Mouse (Mus musculus) lung, adult 2 months (tissue): ENCODE measurements around the gene Pnma1.

Experiments used
- CTCF ChIP-seq: fragments of 200-500 bp; IDR thresholded peaks from 2 replicates; pipeline ENCODE4 v1.5.1; 2011; ENCODE audit warnings: mild to moderate bottlenecking, low read length, control low read depth; ENCODE audit not compliant: insufficient read depth
- POLR2A ChIP-seq: fragments of 200-500 bp; IDR thresholded peaks from 2 replicates; pipeline ENCODE4 v1.6.1; 2011; ENCODE audit warnings: low read depth, mild to moderate bottlenecking, control low read depth, low read length, borderline replicate concordance; ENCODE audit errors: extremely low read depth

DNA sequence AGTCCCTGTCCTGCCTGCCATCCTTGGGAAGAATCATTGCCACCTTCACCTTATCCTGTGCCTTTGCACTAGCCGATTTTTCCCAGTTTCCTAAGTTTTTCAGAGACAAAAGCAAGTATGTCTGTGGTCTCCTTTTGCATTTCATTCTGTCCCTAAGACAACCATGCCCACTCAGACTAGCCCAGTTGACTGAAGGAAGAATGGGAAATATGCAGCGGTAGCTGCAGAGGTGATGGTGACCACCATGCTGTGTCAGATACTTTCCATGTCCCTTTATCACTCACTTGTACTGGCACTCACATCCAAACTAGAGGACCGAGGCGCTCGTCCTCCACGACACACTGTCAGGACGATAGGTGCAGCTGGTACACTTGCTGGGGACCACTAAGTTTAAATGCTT is 11.2 kb downstream of the Pnma1 start:
- TF ChIP-seq POLR2A (no peak), CTCF (no peak)
